Mouse (Mus musculus): Measurements from ENCODE around the gene Mis12. TPM values are rescaled to one million over a fixed set of nuclear protein-coding genes. Genes with fewer than 3 reads are reported as not detected.

Mis12 gene
- 1 to 10 TPM; 6.2 to 7.1 TPM for total RNA-seq (2021)

- DNase-seq (ENCODE audit: low spot score), result peak; percentile 99
- intact Hi-C loops (cut with DNase I), result loop anchor here (2.0 to 10.0 kb wide), 3 partner anchors 15 to 125 kb away; partner anchors contain the start of genes Dhx33, Nlrp1a and Rpain
These were observed at the start of gene Mis12, which contains the start of gene Derl2 for GRCm38 (mm10) chr11:71019201-71020068. Gene Mis12 (plus strand): TSS chr11:71019611. Gene Derl2 (minus strand): TSS chr11:71019841.

GRCm38 (mm10) chr11:70969821-70970559 lies 49.4 kb upstream of the Mis12 start, which contains the start of the genes Nup88 and Rpain:
Gene Nup88 (minus strand): TSS chr11:70969973.
Gene Rpain (plus strand): TSS chr11:70970213.
- peak; percentile 92 for DNase-seq (ENCODE audit: low spot score)
- intact Hi-C loops (cut with DNase I), result loop anchor here (5.0 kb wide), 1 partner anchor 47 kb away; the partner anchor contains the start of genes Derl2 and Mis12

GRCm38 (mm10) chr11:70970560-70971540 lies 48.6 kb upstream of the Mis12 start:
- DNase-seq (ENCODE audit: low spot score), result no peak
- intact Hi-C loops (cut with DNase I), result loop anchor here (5.0 kb wide), 1 partner anchor 46 kb away; the partner anchor contains the start of genes Derl2 and Mis12

- DNase-seq (ENCODE audit: low spot score), result no peak
- intact Hi-C loops (cut with DNase I), result loop anchor here (5.0 kb wide), 1 partner anchor 45 kb away; the partner anchor contains the start of genes Derl2 and Mis12
These were observed 46.8 kb upstream of the Mis12 start for GRCm38 (mm10) chr11:70972586-70972985.

GRCm38 (mm10) chr11:70973947-70974346 lies 45.5 kb upstream of the Mis12 start:
- DNase-seq (ENCODE audit: low spot score), result no peak
- intact Hi-C loops (cut with DNase I), result loop anchor here (5.0 kb wide), 1 partner anchor 43 kb away; the partner anchor contains the start of genes Derl2 and Mis12

- intact Hi-C loops (cut with DNase I), result no loop called here
- no peak for DNase-seq (ENCODE audit: low spot score)
These were observed 44.2 kb upstream of the Mis12 start for GRCm38 (mm10) chr11:70975193-70975592.

- intact Hi-C loops (cut with DNase I), result no loop called here
- no peak for DNase-seq (ENCODE audit: low spot score)
These were observed 42.1 kb upstream of the Mis12 start for GRCm38 (mm10) chr11:70977293-70977692.

- intact Hi-C loops (cut with DNase I), result loop anchor here (5.0 kb wide), 1 partner anchor 72 kb away; no protein-coding TSS in a partner anchor
- DNase-seq (ENCODE audit: low spot score), result no peak
These were observed 39.2 kb upstream of the Mis12 start for GRCm38 (mm10) chr11:70980232-70980631.

GRCm38 (mm10) chr11:70980751-70981510 lies 38.5 kb upstream of the Mis12 start:
- intact Hi-C loops (cut with DNase I), result loop anchor here (5.0 kb wide), 1 partner anchor 71 kb away; no protein-coding TSS in a partner anchor

GRCm38 (mm10) chr11:70982030-70982429 lies 37.4 kb upstream of the Mis12 start:
- intact Hi-C loops (cut with DNase I), result loop anchor here (5.0 kb wide), 1 partner anchor 70 kb away; no protein-coding TSS in a partner anchor

More at GRCm38 (mm10) chr11:70980751-70981510, 38.5 kb upstream of the Mis12 start:
- no peak for DNase-seq (ENCODE audit: low spot score)

GRCm38 (mm10) chr11:70982557-70983228 lies 36.7 kb upstream of the Mis12 start, which contains the start of gene C1qbp:
Gene C1qbp (minus strand): TSS chr11:70983026.
- intact Hi-C loops (cut with DNase I), result loop anchor here (1.0 to 5.0 kb wide), 2 partner anchors 21 to 70 kb away; no protein-coding TSS in a partner anchor
- DNase-seq (ENCODE audit: low spot score), result peak; percentile 82

More at GRCm38 (mm10) chr11:70982030-70982429, 37.4 kb upstream of the Mis12 start:
- DNase-seq (ENCODE audit: low spot score), result no peak

- DNase-seq (ENCODE audit: low spot score), result no peak
- intact Hi-C loops (cut with DNase I), result no loop called here
These were observed 18.2 kb upstream of the Mis12 start for GRCm38 (mm10) chr11:71001167-71001566.

- intact Hi-C loops (cut with DNase I), result loop anchor here (1.0 to 2.0 kb wide), 2 partner anchors 15 to 20 kb away; partner anchors contain the start of genes C1qbp, Derl2 and Mis12
- no peak for DNase-seq (ENCODE audit: low spot score)
These were observed 15.6 kb upstream of the Mis12 start for GRCm38 (mm10) chr11:71003611-71004315.

GRCm38 (mm10) chr11:71004316-71004773 lies 15.1 kb upstream of the Mis12 start, which contains the start of gene Dhx33:
Gene Dhx33 (minus strand): TSS chr11:71004437.
- peak; percentile 93 for DNase-seq (ENCODE audit: low spot score)
- intact Hi-C loops (cut with DNase I), result loop anchor here (2.0 kb wide), 1 partner anchor 14 kb away; the partner anchor contains the start of genes Derl2 and Mis12

GRCm38 (mm10) chr11:71005046-71005445 lies 14.4 kb upstream of the Mis12 start:
- intact Hi-C loops (cut with DNase I), result loop anchor here (2.0 kb wide), 1 partner anchor 14 kb away; the partner anchor contains the start of genes Derl2 and Mis12
- no peak for DNase-seq (ENCODE audit: low spot score)

GRCm38 (mm10) chr11:71007026-71007425 lies 12.4 kb upstream of the Mis12 start:
- intact Hi-C loops (cut with DNase I), result no loop called here
- no peak for DNase-seq (ENCODE audit: low spot score)

All from heart, postnatal 25 days (tissue).